Mouse (Mus musculus): Measurements from ENCODE around the gene Agbl2.

GRCm38 (mm10) chr2:90754188-90754587 is 28.3 kb upstream of the Agbl2 start:
- no peak for TF ChIP-seq POLR2A (IDR thresholded peaks at IDR 0.05; ENCODE audit: extremely low read depth, insufficient read depth, low read length)
- no peak for TF ChIP-seq CTCF (IDR thresholded peaks at IDR 0.05; ENCODE audit: low read depth, low read length)
